Mouse (Mus musculus): ENCODE results near the gene Speg. TPM values are rescaled to one million over a fixed set of nuclear protein-coding genes. Genes with fewer than 3 reads are reported as not detected.

Gene Speg
- polyA plus RNA-seq, 3 experiments from 2014 or later = 0.34 TPM; not detected in 2

- peak; percentile 63 for ATAC-seq
Measured at GRCm38 (mm10) chr1:75398761-75399402, 23.8 kb downstream of the Speg start.

- ATAC-seq = no peak
Measured at GRCm38 (mm10) chr1:75399755-75400492, 24.8 kb downstream of the Speg start.

- ATAC-seq = no peak
Measured at GRCm38 (mm10) chr1:75400493-75401115, 25.5 kb downstream of the Speg start.

GRCm38 (mm10) chr1:75405547-75405946, 30.4 kb downstream of the Speg start:
- ATAC-seq = no peak

- ATAC-seq = no peak
Measured at GRCm38 (mm10) chr1:75406173-75406572, 31.1 kb downstream of the Speg start.

- ATAC-seq = no peak
Measured at GRCm38 (mm10) chr1:75407056-75407455, 32.0 kb downstream of the Speg start.

- no peak for ATAC-seq
Measured at GRCm38 (mm10) chr1:75408210-75408609, 33.1 kb downstream of the Speg start.

GRCm38 (mm10) chr1:75409950-75410349, 34.9 kb downstream of the Speg start:
- ATAC-seq = no peak

GRCm38 (mm10) chr1:75412196-75412595, 37.1 kb downstream of the Speg start:
- no peak for ATAC-seq

GRCm38 (mm10) chr1:75413749-75414148, 38.7 kb downstream of the Speg start:
- ATAC-seq = no peak

- no peak for ATAC-seq
Measured at GRCm38 (mm10) chr1:75421794-75422193, 46.7 kb downstream of the Speg start.

- ATAC-seq = no peak
Measured at GRCm38 (mm10) chr1:75422216-75422822, 47.2 kb downstream of the Speg start.

- no peak for ATAC-seq
Measured at GRCm38 (mm10) chr1:75422823-75423471, 47.9 kb downstream of the Speg start.

GRCm38 (mm10) chr1:75423780-75424390, 48.8 kb downstream of the Speg start:
- no peak for ATAC-seq

GRCm38 (mm10) chr1:75425796-75426471, 50.8 kb downstream of the Speg start:
- no peak for ATAC-seq

GRCm38 (mm10) chr1:75435475-75436328, 60.6 kb downstream of the Speg start, which contains the start of gene Gmppa:
Gmppa (plus strand) TSS chr1:75435930.
- peak; percentile 99 for ATAC-seq

GRCm38 (mm10) chr1:75438782-75439181, 63.7 kb downstream of the Speg start:
- no peak for ATAC-seq

- ATAC-seq = no peak
Measured at GRCm38 (mm10) chr1:75440661-75441060, 65.6 kb downstream of the Speg start.

GRCm38 (mm10) chr1:75441471-75441996, 66.4 kb downstream of the Speg start:
- no peak for ATAC-seq

GRCm38 (mm10) chr1:75442171-75442570, 67.1 kb downstream of the Speg start:
- ATAC-seq = no peak

Measured in inflammation-experienced regulatory T-cells, adult 6 months (primary cell).